Mouse (Mus musculus) cortical plate, adult 2 months (tissue): ENCODE measurements around the gene Cyp1a1.

Source experiments
- CTCF ChIP-seq: fragments of 200-500 bp; IDR thresholded peaks from 2 replicates; pipeline ENCODE4 v1.5.1; 2011; ENCODE audit warnings: mild to moderate bottlenecking, control low read depth, low read length; ENCODE audit not compliant: insufficient read depth; ENCODE audit errors: extremely low read depth
- POLR2A ChIP-seq: fragments of 200-500 bp; IDR thresholded peaks from 2 replicates; pipeline ENCODE4 v1.6.1; 2011; ENCODE audit warnings: mild to moderate bottlenecking, low read length, control low read depth; ENCODE audit not compliant: insufficient read depth; ENCODE audit errors: extremely low read depth

GRCm38 (mm10) chr9:57657843-57658242 lies 29.9 kb upstream of the Cyp1a1 start:
- TF ChIP-seq CTCF (no peak), POLR2A (no peak)
